Mouse (Mus musculus) olfactory bulb, adult 2 months (tissue): Measurements from ENCODE around the gene Nkap.

Source experiments
- CTCF ChIP-seq: fragments of 200-500 bp; IDR thresholded peaks from 2 replicates; pipeline ENCODE4 v1.5.1; 2012; ENCODE audit warnings: low read depth, mild to moderate bottlenecking, low read length, moderate library complexity; ENCODE audit not compliant: insufficient read depth
- POLR2A ChIP-seq: fragments of 200-500 bp; IDR thresholded peaks from 2 replicates; pipeline ENCODE4 v1.6.1; 2012; ENCODE audit warnings: mild to moderate bottlenecking, low read depth, low read length, moderate library complexity; ENCODE audit not compliant: insufficient read depth

DNA sequence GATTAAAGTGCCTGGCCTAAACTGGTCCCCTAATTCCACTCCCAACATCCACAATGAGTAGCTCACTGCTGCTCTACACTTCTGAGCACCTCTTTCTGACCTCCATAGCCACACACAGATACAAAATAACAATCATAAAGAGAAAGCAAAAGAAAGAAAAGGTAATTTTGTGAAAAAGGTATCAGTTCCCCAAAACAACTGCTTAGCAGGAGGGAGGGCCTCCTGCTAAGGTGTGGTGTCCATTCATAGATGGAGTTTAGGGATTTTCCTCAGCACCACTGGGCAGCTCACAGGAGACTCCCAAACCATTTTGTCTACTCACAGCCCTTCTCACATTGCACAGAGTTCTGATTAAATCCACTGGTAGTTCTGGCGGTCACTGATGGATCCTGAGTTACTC, 37.8 kb upstream of the Nkap start:
- no peak for TF ChIP-seq CTCF
- TF ChIP-seq POLR2A = no peak
